Mouse (Mus musculus): ENCODE data around the gene Ap4b1. TPM values are rescaled to one million over a fixed set of nuclear protein-coding genes. Genes with fewer than 3 reads are reported as not detected.

Ap4b1 gene
- total RNA-seq, 2 experiments from 2014 or later, result 13.0 to 16.2 TPM

GRCm38 (mm10) chr3:103852565-103853299 lies 43.4 kb downstream of the Ap4b1 start:
- DNase-seq (ENCODE audit: low spot score in 2 of 2), result peak; percentile 22 to 55

GRCm38 (mm10) chr3:103853804-103854203 lies 44.5 kb downstream of the Ap4b1 start:
- DNase-seq (ENCODE audit: low spot score in 2 of 2), result no peak

GRCm38 (mm10) chr3:103857036-103857805 lies 47.9 kb downstream of the Ap4b1 start:
- DNase-seq (ENCODE audit: low spot score in 2 of 2), result no peak

GRCm38 (mm10) chr3:103857977-103858563 lies 48.8 kb downstream of the Ap4b1 start:
- DNase-seq (ENCODE audit: low spot score in 2 of 2), result no peak

GRCm38 (mm10) chr3:103858881-103859801 lies 49.8 kb downstream of the Ap4b1 start, which contains the start of gene Ptpn22:
Gene Ptpn22 (plus strand): TSS chr3:103859795.
- DNase-seq (ENCODE audit: low spot score in 2 of 2), result no peak

- DNase-seq (ENCODE audit: low spot score in 2 of 2), result no peak
Observed at GRCm38 (mm10) chr3:103859851-103860391, 50.6 kb downstream of the Ap4b1 start.

GRCm38 (mm10) chr3:103862721-103863220 lies 53.5 kb downstream of the Ap4b1 start:
- DNase-seq (ENCODE audit: low spot score in 2 of 2), result no peak

GRCm38 (mm10) chr3:103864200-103864599 lies 54.9 kb downstream of the Ap4b1 start:
- DNase-seq (ENCODE audit: low spot score in 2 of 2), result no peak

GRCm38 (mm10) chr3:103867424-103867971 lies 58.2 kb downstream of the Ap4b1 start:
- DNase-seq (ENCODE audit: low spot score in 2 of 2), result no peak

GRCm38 (mm10) chr3:103868008-103868407 lies 58.7 kb downstream of the Ap4b1 start:
- no peak for DNase-seq (ENCODE audit: low spot score in 2 of 2)

Other genes starting within 250 kb of the Ap4b1 start
- gene Syt6, start 234.3 kb upstream of the Ap4b1 start, total RNA-seq (2021), result 1 to 10 TPM; 8.3 to 8.8 TPM
- gene Atg4a-ps, start 163.5 kb upstream of the Ap4b1 start, total RNA-seq (2021), result under 1 TPM in 1 of 2 experiments, not detected in 1; 0.90 TPM
- 10 to 100 TPM; 11.1 to 12.6 TPM for gene Olfml3, start 71.5 kb upstream of the Ap4b1 start, total RNA-seq (2021)
- not detected for gene Gm10964, start 70.2 kb upstream of the Ap4b1 start, total RNA-seq (2021)
- 10 to 100 TPM; 91.2 to 91.3 TPM for gene Hipk1, start 18.0 kb upstream of the Ap4b1 start, total RNA-seq (2021)
- gene Dclre1b, start 76 bp upstream of the Ap4b1 start, total RNA-seq (2021), result 1 to 10 TPM; 8.9 to 9.1 TPM
- gene Gm43064, start 53 bp downstream of the Ap4b1 start, total RNA-seq (2021), result under 1 TPM; 0.30 to 0.45 TPM
- 1 to 10 TPM in 1 of 2 experiments, under 1 TPM in 1; 0.88 to 1.2 TPM for gene Bcl2l15, start 23.1 kb downstream of the Ap4b1 start, total RNA-seq (2021)
- 1 to 10 TPM; 1.2 to 1.5 TPM for gene Ptpn22, start 50.3 kb downstream of the Ap4b1 start, total RNA-seq (2021)
- 10 to 100 TPM; 16.5 to 17.3 TPM for gene Rsbn1, start 104.6 kb downstream of the Ap4b1 start, total RNA-seq (2021)
- 10 to 100 TPM; 39.2 to 39.7 TPM for gene Phtf1, start 158.6 kb downstream of the Ap4b1 start, total RNA-seq (2021)